Mouse (Mus musculus) megakaryocyte-erythroid progenitor cell, adult 5 weeks (primary cell): ENCODE measurements around the gene Gm28171. TPM values are rescaled to one million over a fixed set of nuclear protein-coding genes. Genes with fewer than 3 reads are reported as not detected.

Source experiments
- polyA plus RNA-seq: library from polyadenylated mRNA; stranded (reverse); fragments of >175 nt; gene quantifications from 2 replicates; pipeline ENCODE4 v1.2.3, GENCODE M21; 2012

The Gm28171 gene
- not detected in 2 replicates for polyA plus RNA-seq

GRCm38 (mm10) chrY:5793095-5793494 is at the start of gene Gm28171:
Gene Gm28171, plus strand, starts transcription at chrY:5793395.

Other genes with a start within 250 kb of the Gm28171 start
- not detected in 2 replicates for gene Gm21854, start 136.4 kb upstream of the Gm28171 start, polyA plus RNA-seq
- gene Gm20914, start 67.4 kb upstream of the Gm28171 start, polyA plus RNA-seq: not detected in 2 replicates
- not detected in 2 replicates for gene Gm21778, start 149.1 kb downstream of the Gm28171 start, polyA plus RNA-seq